Mouse (Mus musculus) lung, adult 2 months (tissue): Measurements from ENCODE around the gene Treml2.

Experiments
- CTCF ChIP-seq: fragments of 200-500 bp; IDR thresholded peaks from 2 replicates; pipeline ENCODE4 v1.5.1; 2011; ENCODE audit warnings: mild to moderate bottlenecking, low read length, control low read depth; ENCODE audit not compliant: insufficient read depth
- POLR2A ChIP-seq: fragments of 200-500 bp; IDR thresholded peaks from 2 replicates; pipeline ENCODE4 v1.6.1; 2011; ENCODE audit warnings: low read depth, mild to moderate bottlenecking, control low read depth, low read length, borderline replicate concordance; ENCODE audit errors: extremely low read depth

DNA sequence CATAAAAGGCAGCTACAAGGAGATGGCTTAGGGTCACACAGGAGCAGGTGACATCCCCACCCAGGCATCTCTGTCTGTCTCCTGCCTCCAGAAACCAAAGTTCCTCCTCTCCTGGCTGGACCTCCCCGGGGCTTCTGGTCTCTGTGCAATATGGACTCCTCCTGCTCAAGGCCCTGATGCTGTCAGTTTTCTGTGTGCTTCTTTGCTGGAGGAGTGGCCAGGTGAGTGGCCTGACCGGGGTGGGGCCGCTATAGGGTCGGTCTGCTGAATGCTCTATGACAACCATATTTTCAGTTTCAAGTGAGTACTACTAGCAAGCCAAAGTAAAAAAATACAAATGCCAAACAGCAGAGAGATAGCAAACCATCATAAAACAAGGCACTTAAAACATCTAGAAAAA, 26.7 kb upstream of the Treml2 start:
- no peak for TF ChIP-seq POLR2A
- no peak for TF ChIP-seq CTCF
